Mouse (Mus musculus): ENCODE results near the gene Nfib.
A peak's percentile ranks its signal among the peaks of the same experiment; 100 is the strongest.

GRCm38 (mm10) chr4:82663749-82664381 lies 41.7 kb downstream of the Nfib start:
- TF ChIP-seq POLR2A (IDR thresholded peaks at IDR 0.05; ENCODE audit: insufficient read depth, low read depth, low read length), result no peak
- TF ChIP-seq CTCF (IDR thresholded peaks at IDR 0.05), result peak; percentile 21
- no peak for TF ChIP-seq EP300 (IDR thresholded peaks at IDR 0.05; ENCODE audit: insufficient read depth, low read depth, low read length)

Measured in heart, adult 2 months (tissue).